Mouse (Mus musculus) c-Kit-positive CD71-negative TER-119-negative erythroid progenitor cells, embryonic 14.5 days (primary cell): Measurements from ENCODE around the gene Alyref.
A peak's percentile ranks its signal among the peaks of the same experiment; 100 is the strongest.

ENCODE experiments used
- DNase-seq: peaks from one replicate; pipeline ENCODE4 v3.0.0-alpha.2; 2013; ENCODE audit warnings: low read depth

Alyref gene

DNA sequence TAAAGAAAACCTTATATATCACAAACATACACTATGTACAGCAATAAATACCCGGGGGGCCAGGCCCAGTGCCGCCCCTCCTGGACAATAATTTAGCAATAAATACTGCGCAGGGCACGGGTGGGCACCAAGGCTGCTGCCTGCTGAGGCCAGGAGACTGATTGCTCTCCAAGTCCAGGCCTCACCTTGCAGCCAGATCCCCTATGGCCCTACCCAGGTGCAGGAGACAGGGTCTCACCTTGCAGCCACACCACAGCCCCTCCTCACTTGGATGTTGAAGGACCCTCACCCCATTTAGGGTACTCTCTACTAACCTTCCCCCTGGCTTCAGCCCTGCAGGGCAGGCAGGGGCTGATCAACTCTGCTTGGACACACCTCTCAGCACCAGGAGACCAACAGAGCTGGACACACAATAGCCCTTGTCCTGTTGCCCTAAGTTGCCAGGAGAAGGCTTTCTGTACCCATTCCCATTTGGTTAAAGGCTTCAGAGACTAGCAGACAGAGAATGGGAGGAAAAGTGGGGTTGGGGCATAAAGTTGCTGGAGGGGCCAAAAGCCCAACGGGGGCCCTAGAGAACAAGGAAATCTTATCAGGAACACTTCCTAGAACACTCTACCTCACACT, 27.1 kb upstream of the Alyref start, which contains the start of gene Sirt7:
TSS of gene Sirt7 (minus strand) at position 89 of the 624 bp plus-strand sequence.
- no peak for DNase-seq

GRCm38 (mm10) chr11:120624680-120625111, 26.5 kb upstream of the Alyref start:
- no peak for DNase-seq

- no peak for DNase-seq
These were observed 26.0 kb upstream of the Alyref start for GRCm38 (mm10) chr11:120623961-120624679.

DNA sequence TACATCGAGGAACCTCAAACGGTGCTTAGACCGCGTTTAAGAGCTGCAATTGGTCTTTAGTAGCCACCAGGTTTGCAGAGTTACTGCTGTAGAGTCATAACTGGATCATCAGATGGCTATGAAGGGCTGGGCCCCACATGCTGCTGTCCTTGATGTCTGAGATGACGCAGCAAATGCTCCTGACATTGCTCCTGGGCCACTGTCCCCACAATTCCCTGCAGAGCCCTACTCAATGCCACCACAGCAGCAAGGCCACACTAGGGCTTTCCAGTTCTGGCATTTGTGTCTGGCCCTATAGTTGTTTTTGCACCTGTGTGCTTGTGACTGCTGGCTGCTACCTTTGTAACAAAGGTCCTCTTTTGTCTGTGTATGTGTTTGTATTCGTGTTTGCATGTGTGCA, 24.6 kb upstream of the Alyref start:
- DNase-seq, result no peak

- DNase-seq, result no peak
These were observed 22.0 kb upstream of the Alyref start for GRCm38 (mm10) chr11:120620195-120620594.

DNA sequence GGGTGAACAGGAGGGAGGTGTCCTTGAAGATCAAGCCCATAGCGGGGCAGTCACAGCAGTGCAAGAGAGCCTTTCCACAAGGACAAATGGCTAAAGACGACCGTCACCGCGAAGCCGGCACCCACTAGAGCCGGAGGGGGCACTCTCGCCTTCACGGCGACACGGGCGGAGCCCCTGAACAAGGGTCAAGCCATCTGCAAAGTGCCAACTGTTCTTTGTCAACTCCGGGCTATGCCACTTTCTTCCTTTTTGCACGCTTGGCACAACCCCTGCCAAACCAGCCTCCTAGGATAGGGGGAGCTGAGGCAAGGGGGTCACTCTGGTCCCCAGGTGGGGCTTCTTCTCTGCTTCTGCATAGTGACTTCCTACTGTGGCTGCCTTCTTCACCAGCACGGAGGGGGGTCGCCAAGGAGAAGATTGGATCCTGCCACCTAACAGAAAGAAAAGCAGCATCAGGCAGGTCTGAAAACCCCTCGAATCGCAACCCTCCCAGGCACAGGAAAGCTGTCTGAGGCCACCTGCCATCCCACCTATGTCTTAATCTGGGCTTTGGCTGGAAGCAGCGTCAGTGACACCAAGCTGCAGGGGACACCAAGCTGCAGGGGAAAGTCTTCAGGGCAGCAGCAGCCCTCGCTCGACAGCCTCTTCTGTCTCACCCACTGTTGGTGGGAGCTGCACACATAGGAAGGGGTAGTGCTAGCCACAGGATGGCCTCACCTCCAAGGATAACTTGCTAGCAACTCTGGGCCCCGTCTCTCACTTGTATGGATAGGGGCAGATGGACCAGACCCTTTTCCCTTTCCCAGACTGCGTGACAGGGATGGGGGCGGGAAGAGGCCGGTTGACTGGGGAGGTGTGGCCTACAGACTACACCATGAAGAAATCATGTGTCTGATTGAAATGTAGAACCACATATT, 20.7 kb upstream of the Alyref start:
- DNase-seq, result no peak

DNA sequence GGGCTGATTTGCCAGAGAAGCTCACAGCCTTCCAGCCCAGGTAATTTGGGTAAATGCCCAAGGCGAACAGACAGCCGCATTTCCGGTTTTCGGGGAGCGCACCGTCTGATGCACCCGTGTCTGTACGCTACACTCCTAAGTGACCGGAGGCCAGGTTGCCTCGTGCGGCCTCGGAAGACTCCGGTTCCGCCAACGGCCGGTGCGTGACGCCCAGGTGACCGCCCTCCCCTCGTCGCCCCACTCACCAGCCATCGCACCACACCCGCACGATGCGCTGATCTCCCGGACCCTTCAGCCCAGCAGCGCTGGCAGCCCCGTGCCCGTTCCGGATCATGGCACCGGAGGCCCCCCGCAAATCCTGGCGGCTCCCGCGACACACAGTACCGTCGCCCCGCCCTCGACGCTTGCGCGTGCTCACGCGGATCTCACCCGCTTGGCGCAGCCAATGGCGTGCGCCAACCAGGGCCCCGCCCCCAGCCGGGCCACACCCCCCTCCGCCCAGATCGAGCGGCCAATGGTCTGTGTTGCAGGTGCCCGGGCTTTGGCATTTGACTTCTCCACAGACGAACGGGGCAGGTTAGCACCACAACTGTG, 19.5 kb upstream of the Alyref start, which contains the start of gene Pcyt2:
TSS of gene Pcyt2 (minus strand) at position 418 of the 594 bp plus-strand sequence.
- peak; percentile 92 for DNase-seq

GRCm38 (mm10) chr11:120616617-120617294, 18.6 kb upstream of the Alyref start:
- DNase-seq, result no peak

GRCm38 (mm10) chr11:120615606-120616203, 17.5 kb upstream of the Alyref start:
- no peak for DNase-seq

DNA sequence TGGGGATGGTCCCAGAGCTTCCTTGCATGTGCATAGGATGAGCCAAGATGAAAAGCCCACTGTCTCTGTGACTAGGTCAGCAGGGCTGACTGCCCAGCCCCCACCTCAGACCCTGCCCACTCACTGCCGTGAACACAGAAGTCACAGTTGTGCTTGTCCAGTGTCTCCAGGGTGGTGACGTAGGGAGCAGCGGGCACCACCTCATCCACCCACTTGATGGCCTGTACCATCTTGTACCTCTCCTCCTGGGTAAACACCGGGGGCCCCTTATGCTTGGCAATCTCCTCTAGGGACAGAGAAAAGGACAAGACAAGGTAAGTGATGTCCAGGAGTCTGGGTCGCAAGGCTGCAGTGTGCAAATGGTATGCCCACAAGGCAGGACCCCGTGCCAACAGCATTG, 17.0 kb upstream of the Alyref start:
- DNase-seq, result no peak

- no peak for DNase-seq
These were observed 15.8 kb upstream of the Alyref start for GRCm38 (mm10) chr11:120613976-120614375.

DNA sequence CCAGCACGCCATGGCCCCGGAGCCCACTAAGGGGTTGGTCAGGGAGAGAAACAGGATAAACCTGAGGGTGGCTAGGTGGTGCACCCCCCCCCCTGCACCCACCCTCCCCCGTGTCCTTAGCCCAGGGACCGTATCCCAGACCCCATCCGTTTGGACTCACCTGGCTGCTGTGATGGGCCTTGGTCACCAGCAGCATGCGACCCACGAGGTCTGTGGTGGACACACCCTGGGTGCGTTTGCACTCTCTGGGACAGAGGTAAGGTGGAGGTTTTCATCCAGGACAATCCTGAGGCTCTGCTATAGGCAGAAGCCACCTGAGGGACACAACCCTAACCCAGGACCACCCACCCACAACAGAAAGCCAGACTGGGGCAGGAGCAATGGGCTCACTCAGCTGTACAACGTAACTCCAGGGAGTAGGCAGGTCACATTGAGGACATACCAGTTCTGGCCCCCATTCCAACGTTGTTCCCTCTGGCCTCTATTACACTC, 15.4 kb upstream of the Alyref start:
- no peak for DNase-seq

DNA sequence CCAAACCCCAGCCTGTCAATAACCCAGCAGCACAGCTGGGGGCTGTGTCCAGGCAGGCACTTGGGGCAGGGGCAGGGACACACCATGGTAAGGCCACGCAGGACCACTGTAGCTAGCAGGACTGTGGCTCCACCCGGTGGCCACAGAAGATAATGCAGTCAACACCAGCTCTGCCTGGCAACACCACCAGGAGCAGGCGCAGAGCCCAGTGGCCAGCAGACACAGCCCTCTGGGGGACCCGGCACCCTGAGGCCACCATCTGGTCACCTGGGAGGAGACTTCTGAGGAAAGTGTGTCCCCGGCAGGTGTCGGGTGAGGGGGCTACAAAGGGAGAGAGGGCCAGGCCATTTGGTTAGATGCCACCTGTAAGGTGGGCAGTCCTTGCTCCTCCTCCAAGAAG, 14.6 kb upstream of the Alyref start:
- DNase-seq, result no peak

- no peak for DNase-seq
These were observed 12.4 kb upstream of the Alyref start for GRCm38 (mm10) chr11:120610477-120611046.

- DNase-seq, result no peak
These were observed 11.1 kb upstream of the Alyref start for GRCm38 (mm10) chr11:120609250-120609649.

DNA sequence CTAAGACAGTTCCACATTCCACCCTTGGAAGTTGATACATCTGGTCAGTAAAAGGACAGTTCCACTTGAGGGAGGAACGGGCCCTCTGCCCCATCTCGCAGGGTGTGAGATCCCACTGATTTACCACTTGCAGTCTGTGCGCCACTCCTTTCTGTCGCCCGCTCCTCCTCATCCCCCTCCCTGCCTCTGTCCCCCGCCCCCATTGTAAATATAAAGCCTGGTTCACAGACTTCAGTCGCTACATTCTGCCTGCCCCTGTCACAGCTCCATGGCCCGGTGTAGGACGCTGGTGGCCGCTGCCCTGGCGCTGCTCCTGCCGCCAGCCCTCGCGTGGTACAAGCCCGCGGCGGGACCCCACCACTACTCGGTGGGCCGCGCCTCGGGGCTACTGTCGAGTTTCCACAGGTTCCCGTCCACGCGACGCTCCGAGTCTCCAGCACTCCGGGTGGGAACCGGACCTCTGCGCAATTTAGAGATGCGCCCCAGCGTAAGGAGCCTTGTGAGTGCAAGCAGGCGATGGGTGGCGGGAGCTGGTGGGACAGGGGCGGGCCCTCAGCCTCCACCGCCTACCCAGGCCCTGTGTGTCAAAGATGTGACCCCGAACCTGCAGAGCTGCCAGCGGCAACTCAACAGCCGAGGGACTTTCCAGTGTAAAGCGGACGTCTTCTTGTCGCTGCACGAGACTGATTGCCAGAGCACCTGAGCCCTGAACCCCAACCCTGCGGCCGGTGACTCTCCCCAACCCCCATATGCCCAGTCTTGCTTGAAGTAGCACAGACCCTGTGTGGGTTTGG, 10.3 kb upstream of the Alyref start, which contains the start of gene Npb:
TSS of gene Npb (plus strand) at position 237 of the 794 bp plus-strand sequence.
- DNase-seq, result no peak

DNA sequence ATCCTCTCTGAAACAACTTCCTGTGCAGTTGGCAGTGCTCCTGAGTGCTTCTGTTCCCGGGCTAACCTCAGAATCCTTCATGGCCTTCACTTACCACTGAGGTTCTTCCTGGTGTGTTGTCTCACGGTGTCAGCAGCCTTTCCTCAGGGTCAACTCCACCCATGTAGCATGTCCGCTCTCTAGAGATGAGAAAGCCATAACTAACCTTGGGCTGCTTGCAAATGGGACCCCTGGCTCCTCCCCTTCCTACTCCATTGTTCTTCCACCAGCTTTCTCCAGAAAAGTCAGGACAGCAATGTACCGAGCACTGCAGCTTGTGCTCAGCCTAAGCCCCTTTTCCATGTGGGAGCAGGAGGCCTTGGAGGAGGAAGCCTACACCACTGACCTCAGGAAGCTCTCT, 8.6 kb upstream of the Alyref start:
- DNase-seq, result no peak

DNA sequence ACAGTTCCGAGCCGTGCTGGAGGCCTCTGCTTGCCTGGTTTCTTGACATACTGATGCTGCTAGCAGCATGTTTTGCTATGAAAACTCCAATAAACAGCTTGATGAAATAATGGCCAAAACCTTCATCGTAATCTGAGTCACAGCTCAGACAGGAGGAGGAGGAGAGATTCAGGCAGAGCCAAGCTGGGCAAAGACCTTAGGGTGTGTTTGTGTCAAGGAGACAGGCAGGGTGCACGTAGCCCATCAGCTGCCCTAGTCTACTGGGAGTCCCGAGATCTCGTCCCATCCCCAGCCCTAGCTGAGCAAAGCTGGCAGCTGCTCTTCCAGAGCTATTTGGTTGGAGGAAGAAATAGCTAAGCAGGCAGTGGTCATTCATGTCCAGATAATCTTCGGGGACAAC, 7.5 kb upstream of the Alyref start:
- DNase-seq, result no peak

- no peak for DNase-seq
These were observed 5.4 kb upstream of the Alyref start for GRCm38 (mm10) chr11:120603545-120603944.

- no peak for DNase-seq
These were observed 2.6 kb upstream of the Alyref start for GRCm38 (mm10) chr11:120600716-120601115.
